Mouse (Mus musculus) limb, embryonic 11.5 days (tissue): Measurements from ENCODE around the gene Nfkbie. TPM values are rescaled to one million over a fixed set of nuclear protein-coding genes. Genes with fewer than 3 reads are reported as not detected.

ENCODE experiments used
- ATAC-seq: fragments of 200-750 bp; cut with Nextera tagmentation; 2 replicates; pipeline ENCODE4 v1.8.0; 2017; ENCODE audit warnings: low read depth; ENCODE audit not compliant: insufficient number of reproducible peaks, low FRiP score, low TSS enrichment
- DNase-seq: peaks from one replicate; pipeline ENCODE4 v3.0.0-alpha.2; 2015; ENCODE audit warnings: low spot score
- H3K27ac ChIP-seq: fragments of 300-500 bp; sonication (generic); replicated peaks from 2 replicates; pipeline ENCODE4 v1.5.1; 2014; ENCODE audit warnings: low read depth, mild to moderate bottlenecking, low read length
- H3K27me3 ChIP-seq: fragments of 300-500 bp; sonication (generic); 2 replicates; pipeline ENCODE4 v1.6.1; 2014; ENCODE audit warnings: mild to moderate bottlenecking, low read length, mixed read lengths; ENCODE audit not compliant: control insufficient read depth, insufficient read depth
- H3K36me3 ChIP-seq: fragments of 300-500 bp; sonication (generic); 2 replicates; pipeline ENCODE4 v1.6.1; 2014; ENCODE audit warnings: mild to moderate bottlenecking, low read length, moderate library complexity, mixed read lengths; ENCODE audit not compliant: control insufficient read depth, insufficient read depth
- H3K4me1 ChIP-seq: fragments of 300-500 bp; sonication (generic); 2 replicates; pipeline ENCODE4 v1.6.1; 2014; ENCODE audit warnings: low read length, mixed read lengths; ENCODE audit not compliant: control insufficient read depth, insufficient read depth
- H3K4me2 ChIP-seq: fragments of 300-500 bp; sonication (generic); 2 replicates; pipeline ENCODE4 v1.6.1; 2014; ENCODE audit warnings: low read depth, mild to moderate bottlenecking, moderate library complexity; ENCODE audit not compliant: severe bottlenecking
- H3K4me3 ChIP-seq: fragments of 300-500 bp; sonication (generic); 2 replicates; pipeline ENCODE4 v1.5.1; 2014; ENCODE audit warnings: low read depth, low read length
- H3K9ac ChIP-seq: fragments of 300-500 bp; sonication (generic); 2 replicates; pipeline ENCODE4 v1.6.1; 2014; ENCODE audit warnings: mild to moderate bottlenecking, low read length
- H3K9me3 ChIP-seq: fragments of 300-500 bp; sonication (generic); 2 replicates; pipeline ENCODE4 v1.6.1; 2016; ENCODE audit warnings: low read length; ENCODE audit not compliant: control insufficient read depth
- WGBS: fragments of 180-500 bp; shearing (Covaris S2); extraction: QIAGEN DNeasy Blood & Tissue Kit; methylation state at CpG from one replicate; pipeline ENCODE4 v1.1.7; 2014; 5-methylcytosine and 5-hydroxymethylcytosine counted together
- polyA plus RNA-seq: library from polyadenylated mRNA; unstranded; fragments of >200 nt; fragmentation: Nextera tagmentation; extraction: Ambion mirVana; gene quantifications from 2 replicates; pipeline ENCODE4 v1.2.1, GENCODE M21; 2014

The Nfkbie gene
- polyA plus RNA-seq, 1 experiment from 2014 or later: 5.6 TPM

DNA sequence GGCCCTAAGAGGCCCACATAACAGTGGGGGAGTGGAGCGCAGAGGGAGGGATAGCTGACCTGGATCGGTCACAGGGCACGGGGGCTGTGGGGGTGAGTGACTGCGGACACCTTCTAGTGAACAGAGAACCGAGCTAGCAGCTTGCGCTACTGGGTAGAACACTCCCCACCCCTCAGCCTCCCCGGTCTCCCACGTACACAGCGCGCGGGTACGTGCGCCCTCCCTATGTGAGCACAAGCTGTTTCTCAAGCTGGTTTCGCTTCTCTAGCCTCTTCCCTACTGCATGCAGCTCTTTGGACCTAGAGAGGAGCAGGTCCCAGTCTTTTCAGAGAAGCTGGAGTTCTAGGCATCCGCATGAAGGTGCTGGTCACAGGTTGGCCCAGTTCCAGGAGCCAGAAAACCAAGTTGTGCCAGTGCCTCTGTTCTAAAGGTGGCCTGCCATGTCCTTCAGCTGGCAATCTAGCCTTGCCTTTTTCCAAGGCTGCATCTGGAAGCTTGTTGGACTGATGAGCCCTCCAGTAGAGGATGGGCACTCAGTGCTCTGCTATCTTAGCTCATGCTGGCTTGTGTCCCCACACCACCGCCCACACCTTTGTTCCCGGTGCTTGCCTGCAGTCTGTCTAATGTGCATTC is 18.7 kb downstream of the Nfkbie start:
- Histone ChIP-seq H3K4me1 (peaks cover 12% of the 10 kb centered on the region; the same call in 1 of the 2 replicates), H3K4me3 (peak overlapping the region; percentile 100), H3K9me3 (no peaks in the 10 kb centered on the region), H3K4me2 (peak overlapping the region; percentile 91), H3K27me3 (no peaks in the 10 kb centered on the region), H3K27ac (peak overlapping the region; percentile 89), H3K9ac (peak overlapping the region; percentile 84), H3K36me3 (peaks cover 26% of the 10 kb centered on the region)
- DNase-seq (peak; percentile 71), ATAC-seq (peak; percentile 12; the same call in 1 of the 2 replicates)
- WGBS: 4% methylated on average over 17 of the region's 17 CpGs

GRCm38 (mm10) chr17:45575123-45575897 is 19.8 kb downstream of the Nfkbie start:
- no peak for DNase-seq
- Histone ChIP-seq H3K4me3 (no peak overlapping the region), H3K27ac (no peak overlapping the region), H3K4me2 (peak overlapping the region; percentile 7; the same call in 1 of the 2 replicates), H3K36me3 (peaks cover 15% of the 10 kb centered on the region), H3K27me3 (no peaks in the 10 kb centered on the region), H3K9ac (no peak overlapping the region), H3K4me1 (peaks cover 11% of the 10 kb centered on the region; the same call in 1 of the 2 replicates), H3K9me3 (no peaks in the 10 kb centered on the region)
- ATAC-seq: no peak
- WGBS: 87% methylated on average over 8 of the region's 8 CpGs

DNA sequence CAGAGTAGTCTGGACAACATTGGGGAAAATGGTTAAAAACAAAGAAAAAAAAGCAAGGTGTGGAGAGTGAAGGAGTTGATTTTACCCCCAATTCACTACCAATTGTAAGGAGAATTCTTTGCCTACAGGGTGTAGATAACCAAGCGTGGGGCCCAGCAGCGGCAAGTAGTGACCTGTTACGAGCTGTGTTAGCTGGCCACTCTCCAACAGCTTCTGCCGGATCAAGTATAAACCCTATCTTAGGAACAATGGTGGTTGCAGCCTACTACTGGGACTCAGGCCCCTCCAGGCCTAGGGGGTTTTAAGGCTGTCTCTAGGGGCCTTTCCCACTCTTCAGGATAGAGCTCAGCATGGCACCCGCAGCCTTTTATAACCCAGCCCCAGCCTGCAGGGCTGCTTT is 22.7 kb downstream of the Nfkbie start:
- Histone ChIP-seq H3K4me1 (peaks cover 8% of the 10 kb centered on the region; the same call in 1 of the 2 replicates), H3K4me2 (no peak overlapping the region), H3K27ac (no peak overlapping the region), H3K4me3 (no peak overlapping the region), H3K9me3 (no peaks in the 10 kb centered on the region), H3K9ac (no peak overlapping the region), H3K27me3 (no peaks in the 10 kb centered on the region), H3K36me3 (no peaks in the 10 kb centered on the region)
- 79% methylated on average over 5 of the region's 5 CpGs for WGBS
- ATAC-seq (no peak), DNase-seq (no peak)

GRCm38 (mm10) chr17:45578843-45579242 is 23.3 kb downstream of the Nfkbie start:
- H3K27me3 ChIP-seq: no peaks in the 10 kb centered on the region
- H3K9me3 ChIP-seq: no peaks in the 10 kb centered on the region
- H3K36me3 ChIP-seq: no peaks in the 10 kb centered on the region
- no peak overlapping the region for H3K27ac ChIP-seq
- 75% methylated on average over 7 of the region's 7 CpGs for WGBS
- H3K4me2 ChIP-seq: no peak overlapping the region
- ATAC-seq (no peak), DNase-seq (no peak)
- H3K9ac ChIP-seq: no peak overlapping the region
- H3K4me3 ChIP-seq: no peak overlapping the region
- H3K4me1 ChIP-seq: peaks cover 8% of the 10 kb centered on the region; the same call in 1 of the 2 replicates

- Histone ChIP-seq H3K4me3 (no peak overlapping the region), H3K9me3 (no peaks in the 10 kb centered on the region), H3K27me3 (no peaks in the 10 kb centered on the region), H3K9ac (no peak overlapping the region), H3K27ac (no peak overlapping the region), H3K4me2 (no peak overlapping the region), H3K4me1 (peaks cover 7% of the 10 kb centered on the region), H3K36me3 (no peaks in the 10 kb centered on the region)
- no peak for ATAC-seq
- WGBS: 88% methylated on average over 4 of the region's 4 CpGs
- DNase-seq: no peak
These were observed 24.1 kb downstream of the Nfkbie start for GRCm38 (mm10) chr17:45579554-45579953.

DNA sequence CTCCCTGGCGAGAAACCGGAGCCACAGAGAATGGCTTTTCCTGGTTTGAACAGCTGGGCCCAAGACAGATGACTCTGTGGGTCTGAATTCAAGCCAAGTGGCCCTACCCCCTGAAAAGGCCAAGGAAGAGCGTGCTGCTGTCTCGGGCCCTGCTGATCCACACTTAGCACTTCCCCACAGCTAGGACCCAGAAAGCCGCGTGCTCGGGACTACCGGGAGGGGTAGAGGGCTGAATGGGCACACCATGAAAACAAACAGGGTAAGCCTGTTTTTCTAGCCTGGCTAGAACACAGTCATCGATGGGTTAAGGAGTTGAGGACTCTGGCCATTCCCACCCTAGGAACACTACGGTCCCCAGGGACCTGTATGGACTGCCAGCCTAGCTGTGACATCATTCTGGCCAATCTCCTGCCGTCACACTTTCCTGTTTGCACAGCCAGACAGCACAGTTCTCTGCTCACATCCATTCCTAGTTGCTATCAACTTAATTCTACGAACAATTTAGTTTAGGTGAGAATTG is 25.5 kb downstream of the Nfkbie start:
- Histone ChIP-seq H3K36me3 (no peaks in the 10 kb centered on the region), H3K27ac (no peak overlapping the region), H3K4me1 (peaks cover 14% of the 10 kb centered on the region), H3K9ac (no peak overlapping the region), H3K9me3 (no peaks in the 10 kb centered on the region), H3K27me3 (no peaks in the 10 kb centered on the region), H3K4me3 (no peak overlapping the region), H3K4me2 (no peak overlapping the region)
- 47% methylated on average over 12 of the region's 12 CpGs for WGBS
- no peak for ATAC-seq
- no peak for DNase-seq

GRCm38 (mm10) chr17:45581567-45581983 is 26.1 kb downstream of the Nfkbie start:
- 18% methylated on average over 2 of the region's 2 CpGs for WGBS
- H3K27me3 ChIP-seq: no peaks in the 10 kb centered on the region
- H3K9ac ChIP-seq: no peak overlapping the region
- no peaks in the 10 kb centered on the region for H3K36me3 ChIP-seq
- H3K4me2 ChIP-seq: no peak overlapping the region
- no peak for ATAC-seq
- H3K4me1 ChIP-seq: peaks cover 14% of the 10 kb centered on the region
- no peaks in the 10 kb centered on the region for H3K9me3 ChIP-seq
- H3K4me3 ChIP-seq: no peak overlapping the region
- no peak overlapping the region for H3K27ac ChIP-seq
- peak; percentile 85 for DNase-seq

- H3K27ac ChIP-seq: no peak overlapping the region
- H3K36me3 ChIP-seq: no peaks in the 10 kb centered on the region
- no peak for ATAC-seq
- H3K9ac ChIP-seq: no peak overlapping the region
- H3K27me3 ChIP-seq: no peaks in the 10 kb centered on the region
- H3K4me2 ChIP-seq: no peak overlapping the region
- H3K4me3 ChIP-seq: no peak overlapping the region
- 93% methylated on average over 6 of the region's 6 CpGs for whole genome bisulfite sequencing
- H3K4me1 ChIP-seq: peaks cover 14% of the 10 kb centered on the region
- no peaks in the 10 kb centered on the region for H3K9me3 ChIP-seq
- DNase-seq: no peak
These were observed 26.7 kb downstream of the Nfkbie start for GRCm38 (mm10) chr17:45582188-45582587.
